Mouse (Mus musculus) MEL (cell line): Measurements from ENCODE around the gene Slc25a28. TPM values are rescaled to one million over a fixed set of nuclear protein-coding genes. Genes with fewer than 3 reads are reported as not detected.

Source experiments
- DNase-seq: peaks from one replicate; pipeline ENCODE4 v3.0.0; 2011; ENCODE audit warnings: low read depth, low spot score
- H3K27ac ChIP-seq: 2 replicates; pipeline ENCODE4 v1.5.1; 2012; ENCODE audit warnings: low read depth, mild to moderate bottlenecking, control low read depth, low read length, moderate library complexity; ENCODE audit not compliant: control insufficient read depth
- H3K27me3 ChIP-seq, 2 experiments: fragments of 150-350 bp in 1 of 2; sonication (generic) in 1 of 2; 2 replicates each; pipeline ENCODE4 v1.6.1; 2012; ENCODE audit warnings: low read length in 2 of 2, mild to moderate bottlenecking in 2 of 2, improper control_type of control experiment in 1 of 2, moderate library complexity in 1 of 2; ENCODE audit not compliant: insufficient read depth in 2 of 2, control insufficient read depth in 1 of 2
- H3K36me3 ChIP-seq, 2 experiments: 2 replicates each; pipeline ENCODE4 v1.6.1; 2012 to 2014; ENCODE audit warnings: low read length in 2 of 2, improper control_type of control experiment in 1 of 2, inconsistent platforms in 1 of 2, mild to moderate bottlenecking in 1 of 2; ENCODE audit not compliant: insufficient read depth in 2 of 2, control insufficient read depth in 1 of 2
- H3K4me1 ChIP-seq, 2 experiments: fragments of 150-350 bp in 1 of 2; sonication (generic) in 1 of 2; 2 replicates each; pipeline ENCODE4 v1.6.1; 2012; ENCODE audit warnings: low read length in 2 of 2, improper control_type of control experiment in 1 of 2, mild to moderate bottlenecking in 1 of 2; ENCODE audit not compliant: insufficient read depth in 2 of 2, control insufficient read depth in 1 of 2
- H3K4me3 ChIP-seq, 2 experiments: fragments of 150-350 bp in 1 of 2; sonication (generic) in 1 of 2; 2 replicates each; pipeline ENCODE4 v1.5.1; 2012; ENCODE audit warnings: low read depth in 2 of 2, low read length in 2 of 2, mild to moderate bottlenecking in 2 of 2, moderate library complexity in 2 of 2, control low read depth in 1 of 2, improper control_type of control experiment in 1 of 2; ENCODE audit not compliant: control insufficient read depth in 1 of 2, insufficient read depth in 1 of 2
- H3K79me2 ChIP-seq: 2 replicates; pipeline ENCODE4 v1.6.1; 2012; ENCODE audit warnings: mild to moderate bottlenecking, low read length, moderate library complexity; ENCODE audit not compliant: control insufficient read depth, poor library complexity, insufficient read depth
- H3K9ac ChIP-seq: 2 replicates; pipeline ENCODE4 v1.6.1; 2012; ENCODE audit warnings: low read depth, mild to moderate bottlenecking, control low read depth, low read length, moderate library complexity; ENCODE audit not compliant: control insufficient read depth, poor library complexity, severe bottlenecking
- H3K9me3 ChIP-seq: fragments of 150-350 bp; sonication (generic); replicated peaks from 2 replicates; pipeline ENCODE4 v1.6.1; 2012; ENCODE audit warnings: mild to moderate bottlenecking, low read length, improper control_type of control experiment, moderate library complexity; ENCODE audit not compliant: insufficient read depth
- CHD2 ChIP-seq: IDR thresholded peaks from 2 replicates; pipeline ENCODE4 v1.6.1; 2011; ENCODE audit warnings: low read length, improper control_type of control experiment
- ELF1 ChIP-seq: IDR thresholded peaks from 2 replicates; pipeline ENCODE4 v1.6.1; 2014; ENCODE audit warnings: low read depth, mild to moderate bottlenecking, inconsistent platforms, low read length, improper control_type of control experiment, moderate library complexity
- EP300 ChIP-seq, 2 experiments: IDR thresholded peaks; 2 replicates each; pipeline ENCODE4 v1.6.1; 2011; ENCODE audit warnings: improper control_type of control experiment in 2 of 2, low read length in 2 of 2, low read depth in 1 of 2, mild to moderate bottlenecking in 1 of 2
- ETS1 ChIP-seq: IDR thresholded peaks from 2 replicates; pipeline ENCODE4 v1.6.1; 2012; ENCODE audit warnings: low read depth, mild to moderate bottlenecking, inconsistent platforms, low read length, improper control_type of control experiment, moderate library complexity
- GATA1 ChIP-seq: IDR thresholded peaks from 2 replicates; pipeline ENCODE4 v1.6.1; 2011; ENCODE audit warnings: low read depth, low read length, improper control_type of control experiment
- HCFC1 ChIP-seq: IDR thresholded peaks from 2 replicates; pipeline ENCODE4 v1.6.1; 2012; ENCODE audit warnings: low read depth, mild to moderate bottlenecking, inconsistent platforms, low read length, improper control_type of control experiment, moderate library complexity
- JUND ChIP-seq: IDR thresholded peaks from 2 replicates; pipeline ENCODE4 v1.6.1; 2011; ENCODE audit warnings: low read depth, mild to moderate bottlenecking, improper control_type of control experiment, low read length
- MAZ ChIP-seq: IDR thresholded peaks from 2 replicates; pipeline ENCODE4 v1.6.1; 2012; ENCODE audit warnings: low read depth, mild to moderate bottlenecking, inconsistent platforms, low read length, improper control_type of control experiment
- MEF2A ChIP-seq: IDR thresholded peaks from 2 replicates; pipeline ENCODE4 v1.6.1; 2014; ENCODE audit warnings: low read depth, mild to moderate bottlenecking, inconsistent platforms, low read length, improper control_type of control experiment; ENCODE audit not compliant: poor library complexity, insufficient replicate concordance, severe bottlenecking; ENCODE audit errors: extremely low read depth
- MXI1 ChIP-seq: IDR thresholded peaks from 2 replicates; pipeline ENCODE4 v1.6.1; 2011; ENCODE audit warnings: mild to moderate bottlenecking, low read depth, low read length, improper control_type of control experiment
- MYB ChIP-seq: IDR thresholded peaks from 2 replicates; pipeline ENCODE4 v1.6.1; 2011; ENCODE audit warnings: mild to moderate bottlenecking, low read depth, low read length, improper control_type of control experiment
- MYC ChIP-seq: IDR thresholded peaks from 2 replicates; pipeline ENCODE4 v1.6.1; 2011; ENCODE audit warnings: low read depth, mild to moderate bottlenecking, low read length, improper control_type of control experiment, moderate library complexity
- RCOR1 ChIP-seq: IDR thresholded peaks from 2 replicates; pipeline ENCODE4 v1.6.1; 2012; ENCODE audit warnings: low read depth, mild to moderate bottlenecking, inconsistent platforms, low read length, improper control_type of control experiment
- SIN3A ChIP-seq: IDR thresholded peaks from 2 replicates; pipeline ENCODE4 v1.6.1; 2012; ENCODE audit warnings: low read length, improper control_type of control experiment, inconsistent platforms
- TAL1 ChIP-seq: IDR thresholded peaks from 2 replicates; pipeline ENCODE4 v1.6.1; 2012; ENCODE audit warnings: mild to moderate bottlenecking, inconsistent platforms, low read length, moderate library complexity, mixed read lengths
- TBP ChIP-seq: IDR thresholded peaks from 2 replicates; pipeline ENCODE4 v1.8.0; 2011; ENCODE audit warnings: low read depth, low read length, improper control_type of control experiment
- TCF12 ChIP-seq: IDR thresholded peaks from 2 replicates; pipeline ENCODE4 v1.6.1; 2014; ENCODE audit warnings: low read depth, mild to moderate bottlenecking, inconsistent platforms, low read length, improper control_type of control experiment, moderate library complexity
- ZKSCAN1 ChIP-seq: IDR thresholded peaks from 2 replicates; pipeline ENCODE4 v1.6.1; 2012; ENCODE audit warnings: low read depth, mild to moderate bottlenecking, inconsistent platforms, low read length, improper control_type of control experiment, moderate library complexity
- polyA plus RNA-seq, 2 experiments: library from polyadenylated mRNA; stranded (reverse) in 1 of 2; unstranded in 1 of 2; fragments of >175 nt in 1 of 2; fragments of >200 nt in 1 of 2; gene quantifications; 2 replicates each; pipeline versions ENCODE4 v1.2.1 to v1.2.4; 2012; ENCODE audit warnings: low replicate concordance in 2 of 2, low read depth in 1 of 2; ENCODE audit not compliant: insufficient read length in 2 of 2, insufficient read depth in 1 of 2, missing spikeins in 1 of 2
- total RNA-seq: library from RNA; depleted of rRNA; stranded (reverse); fragments of 300-350 nt; gene quantifications from 2 replicates; pipeline ENCODE4 v1.2.3, GENCODE M21; 2012

The Slc25a28 gene
- total and polyA plus RNA-seq, 3 experiments = 58.2 to 110 TPM; not detected in 1

DNA sequence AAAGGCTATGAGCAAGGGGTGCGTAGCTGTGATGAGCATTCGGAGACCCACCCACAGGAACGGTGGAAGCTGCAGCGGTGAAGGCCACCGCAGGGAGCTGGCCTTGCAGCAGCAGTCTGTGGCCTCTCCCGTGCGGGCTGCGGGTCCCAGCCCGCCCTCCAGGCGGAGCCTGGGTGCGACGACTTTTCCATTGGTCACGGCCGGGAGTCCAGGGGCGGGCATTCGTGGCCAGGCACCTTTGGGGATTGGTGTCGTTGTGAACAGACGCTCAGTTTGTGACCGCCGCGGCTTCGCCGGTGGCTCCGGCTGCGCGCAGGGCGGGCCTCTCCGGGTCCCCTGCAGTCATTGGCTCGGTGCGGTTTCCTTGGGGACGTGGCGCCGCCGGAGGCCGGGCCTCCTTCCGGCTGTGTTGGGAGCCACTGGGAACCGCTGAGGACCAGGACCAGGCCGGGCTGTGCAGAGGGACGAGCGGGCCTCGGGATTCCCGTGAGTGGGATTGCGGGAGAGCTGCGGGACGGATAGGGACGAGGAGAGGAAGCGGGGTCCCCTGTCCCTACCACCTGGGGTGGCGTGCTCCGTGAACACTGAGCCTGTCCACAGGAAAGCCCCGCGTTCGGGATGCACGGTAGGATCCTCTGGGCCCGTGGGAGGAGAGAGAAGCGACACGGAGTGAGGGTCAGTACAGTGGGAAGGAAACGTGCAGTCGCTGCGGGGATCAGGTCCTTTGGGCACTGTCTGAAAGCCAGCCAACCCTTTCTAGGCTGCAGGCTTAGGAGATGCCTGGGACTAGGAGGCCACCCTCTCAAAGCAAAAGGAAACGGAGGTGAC is 15.0 kb upstream of the Slc25a28 start, which contains the start of gene Entpd7 (continued):
- TF ChIP-seq SIN3A = peak; percentile 95; the same call in 1 of the 2 replicates
- TF ChIP-seq ELF1 = peak; percentile 77; the same call in 1 of the 2 replicates
- peak; percentile 27; the same call in 1 of the 2 replicates for TF ChIP-seq MAZ

- peak; percentile 41; the same call in 1 of the 2 replicates for TF ChIP-seq MXI1
- peak; percentile 83 for TF ChIP-seq SIN3A
- peak; percentile 87 to 94 for TF ChIP-seq EP300 (IDR thresholded peaks at IDR 0.05; ENCODE audit: low read depth in 1 of 2, low read length in 2 of 2)
- 0 out of 2 replicates have a peak, but pooled peaks have one; percentile 54 for TF ChIP-seq JUND
- peak; percentile 27; the same call in 1 of the 2 replicates for TF ChIP-seq RCOR1
- TF ChIP-seq GATA1 = peak; percentile 91
- peak; percentile 81 for TF ChIP-seq TCF12
- peak; percentile 45; the same call in 1 of the 2 replicates for TF ChIP-seq MEF2A
- peak; percentile 91 for TF ChIP-seq ETS1
- TF ChIP-seq MYC = 0 out of 2 replicates have a peak, but pooled peaks have one; percentile 31
- TF ChIP-seq ZKSCAN1 = peak; percentile 93
- TF ChIP-seq TBP = no peak
- TF ChIP-seq MYB = peak; percentile 45; the same call in 1 of the 2 replicates
- peak; percentile 64 for TF ChIP-seq TAL1
- no peak for TF ChIP-seq HCFC1
- no peak for TF ChIP-seq CHD2
- peak; percentile 85 for DNase-seq
- Histone ChIP-seq H3K9me3 (no peaks in the 10 kb centered on the region), H3K27ac (peak overlapping the region; percentile 74; the same call in 1 of the 2 replicates), H3K27me3 (no peaks in the 10 kb centered on the region), H3K4me1 (peaks cover 21 to 43% of the 10 kb centered on the region in 2 experiments), H3K36me3 (peaks cover 0 to 45% of the 10 kb centered on the region in 2 experiments; a peak in 2 of 4 replicates), H3K4me3 (no peak overlapping the region), H3K9ac (no peak overlapping the region), H3K79me2 (peaks cover 2% of the 10 kb centered on the region)
Observed at GRCm38 (mm10) chr19:43681541-43681940, 6.9 kb upstream of the Slc25a28 start.
